Mouse (Mus musculus) urinary bladder, postnatal 14 days (tissue): ENCODE data around the gene Ifnk.

Experiments
- DNase-seq: peaks from one replicate; pipeline ENCODE4 v3.0.0; 2021; ENCODE audit warnings: low spot score

Gene Ifnk

DNA sequence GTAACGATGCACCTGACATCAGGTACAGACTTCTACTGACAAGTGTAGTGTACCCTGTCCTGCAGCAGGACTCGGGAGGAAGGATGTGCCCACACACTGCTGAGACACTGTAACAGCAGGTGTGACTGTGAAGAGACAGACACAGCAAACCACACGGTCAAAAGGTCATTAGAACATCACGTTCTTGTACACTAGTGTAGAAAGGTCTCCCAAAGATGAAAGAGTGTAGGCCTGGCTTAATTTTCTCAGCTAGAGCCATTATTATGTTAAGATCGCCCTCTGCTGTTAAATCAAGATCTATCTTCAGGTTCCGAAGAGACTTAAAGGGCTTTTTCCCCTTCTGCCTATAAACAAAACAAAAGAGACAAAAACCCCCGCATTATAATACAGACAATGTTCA is 40.9 kb downstream of the Ifnk start:
- no peak for DNase-seq

DNA sequence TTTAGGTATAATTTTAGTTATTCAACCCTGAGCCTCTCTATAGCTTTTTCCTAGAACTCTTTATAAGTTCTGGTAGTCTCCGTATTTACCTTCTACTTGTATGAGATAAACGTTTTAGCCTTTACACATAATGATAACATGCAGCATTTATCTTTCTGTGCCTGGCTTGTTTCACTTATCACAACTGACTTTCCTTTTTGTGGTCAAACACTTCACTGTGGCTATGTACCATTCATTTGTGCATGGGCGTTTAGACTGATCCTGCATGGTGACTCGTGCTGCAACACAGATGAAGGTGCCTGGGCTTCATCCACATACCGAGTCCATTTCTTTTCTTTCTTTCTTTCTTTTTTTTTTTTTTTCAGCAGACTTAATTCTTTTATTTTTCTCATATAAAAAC is 49.8 kb downstream of the Ifnk start:
- no peak for DNase-seq
